Mouse (Mus musculus) liver, postnatal 0 days (tissue): ENCODE measurements around the gene Dscaml1. TPM values are rescaled to one million over a fixed set of nuclear protein-coding genes. Genes with fewer than 3 reads are reported as not detected.

ENCODE experiments used
- ATAC-seq: fragments of 200-750 bp; cut with Nextera tagmentation; 2 replicates; pipeline ENCODE4 v1.8.0; 2017; ENCODE audit warnings: mild to moderate bottlenecking, moderate library complexity
- DNase-seq: peaks from one replicate; pipeline ENCODE4 v3.0.0-alpha.2; 2016
- H3K27ac ChIP-seq: fragments of 300-500 bp; sonication (generic); 2 replicates; pipeline ENCODE4 v1.5.1; 2014; ENCODE audit warnings: antibody characterized with exemption, moderate library complexity, mild to moderate bottlenecking, low read depth
- H3K27me3 ChIP-seq: fragments of 300-500 bp; sonication (generic); 2 replicates; pipeline ENCODE4 v1.6.1; 2014; ENCODE audit warnings: low read length, control low read depth, mixed read lengths; ENCODE audit not compliant: insufficient read depth
- H3K36me3 ChIP-seq: fragments of 300-500 bp; sonication (generic); replicated peaks from 2 replicates; pipeline ENCODE4 v1.6.1; 2014; ENCODE audit warnings: mild to moderate bottlenecking, control low read depth, low read length, moderate library complexity, mixed read lengths; ENCODE audit not compliant: insufficient read depth
- H3K4me1 ChIP-seq: fragments of 300-500 bp; sonication (generic); 2 replicates; pipeline ENCODE4 v1.6.1; 2014; ENCODE audit warnings: antibody characterized with exemption, mild to moderate bottlenecking, control low read depth; ENCODE audit not compliant: insufficient read depth
- H3K4me2 ChIP-seq: fragments of 300-500 bp; sonication (generic); 2 replicates; pipeline ENCODE4 v1.6.1; 2014; ENCODE audit warnings: low read depth, mild to moderate bottlenecking, low read length, moderate library complexity, mixed read lengths
- H3K4me3 ChIP-seq: fragments of 300-500 bp; sonication (generic); 2 replicates; pipeline ENCODE4 v1.5.1; 2014; ENCODE audit warnings: low read depth, low read length
- H3K9ac ChIP-seq: fragments of 300-500 bp; sonication (generic); replicated peaks from 2 replicates; pipeline ENCODE4 v1.6.1; 2014; ENCODE audit warnings: mild to moderate bottlenecking, moderate library complexity
- H3K9me3 ChIP-seq: fragments of 300-500 bp; sonication (generic); 2 replicates; pipeline ENCODE4 v1.6.1; 2016; ENCODE audit warnings: mild to moderate bottlenecking, control low read depth, low read length, mixed read lengths
- CTCF ChIP-seq: sonication (generic); IDR thresholded peaks from 2 replicates; pipeline ENCODE4 v1.5.1; 2016; ENCODE audit warnings: antibody characterized with exemption, low read depth
- EP300 ChIP-seq: IDR thresholded peaks from 2 replicates; pipeline ENCODE4 v1.6.1; 2016; ENCODE audit warnings: antibody characterized with exemption, low read depth, mild to moderate bottlenecking
- WGBS: fragments of 180-500 bp; shearing (Covaris S2); extraction: QIAGEN DNeasy Blood & Tissue Kit; methylation state at CpG from one replicate; pipeline ENCODE4 v1.1.7; 2014; ENCODE audit not compliant: insufficient replicate concordance; 5-methylcytosine and 5-hydroxymethylcytosine counted together
- polyA plus RNA-seq: library from polyadenylated mRNA; unstranded; fragments of >200 nt; fragmentation: Nextera tagmentation; extraction: Ambion mirVana; gene quantifications from 2 replicates; pipeline ENCODE4 v1.2.1, GENCODE M21; 2015

Dscaml1 gene
- polyA plus RNA-seq, 1 experiment from 2014 or later = not detected

DNA sequence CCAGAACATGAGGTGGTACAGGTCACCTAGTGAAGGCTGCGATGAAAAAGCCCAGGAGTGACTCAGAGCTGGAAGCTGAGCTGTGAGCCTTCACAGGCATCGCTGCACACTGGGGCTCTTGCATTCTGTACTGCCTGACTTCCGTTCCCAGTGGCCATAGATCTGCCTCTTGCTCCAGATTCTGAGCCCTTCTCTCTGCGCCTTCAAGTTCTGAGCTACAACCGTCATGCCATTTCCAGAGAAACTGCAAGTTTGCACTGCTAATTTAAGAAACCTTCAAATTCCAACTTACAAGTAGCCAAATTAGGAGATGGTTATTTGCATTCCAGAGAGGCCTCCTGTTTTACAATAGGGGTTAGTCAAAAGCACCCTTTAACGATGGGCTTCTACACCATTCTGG lies 93.4 kb downstream of the Dscaml1 start:
- no peak overlapping the region for H3K9ac ChIP-seq
- no peaks in the 10 kb centered on the region for H3K4me1 ChIP-seq
- no peak for ATAC-seq
- 72% methylated on average over 6 of the region's 6 CpGs for WGBS
- no peak overlapping the region for H3K4me3 ChIP-seq
- H3K27ac ChIP-seq = no peak overlapping the region
- no peaks in the 10 kb centered on the region for H3K36me3 ChIP-seq
- no peaks in the 10 kb centered on the region for H3K27me3 ChIP-seq
- no peaks in the 10 kb centered on the region for H3K9me3 ChIP-seq
- no peak overlapping the region for H3K4me2 ChIP-seq
- TF ChIP-seq EP300 = no peak
- TF ChIP-seq CTCF = no peak
- DNase-seq = no peak

DNA sequence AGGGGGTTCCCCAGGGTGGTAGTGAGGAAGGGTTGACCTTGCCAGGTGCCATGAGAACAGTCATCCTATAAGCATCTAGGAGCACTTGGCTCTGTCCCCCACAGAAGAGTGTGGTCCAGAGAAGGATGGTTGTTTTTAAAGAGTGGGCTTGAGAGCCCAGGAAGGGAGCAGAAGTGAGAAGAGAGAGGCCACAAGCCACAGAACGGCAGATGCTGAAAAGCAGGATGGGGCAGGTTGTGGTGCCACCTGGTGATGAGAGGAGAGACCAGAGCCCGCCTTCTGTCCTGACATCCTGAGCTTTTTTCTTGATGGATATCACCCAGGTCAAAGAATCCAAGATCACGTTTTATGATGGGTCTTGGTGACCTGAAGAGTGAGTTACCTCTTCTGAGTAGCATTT lies 96.4 kb downstream of the Dscaml1 start:
- Histone ChIP-seq H3K4me3 (no peak overlapping the region), H3K27ac (no peak overlapping the region), H3K9ac (no peak overlapping the region), H3K27me3 (no peaks in the 10 kb centered on the region), H3K4me1 (no peaks in the 10 kb centered on the region), H3K9me3 (no peaks in the 10 kb centered on the region), H3K36me3 (no peaks in the 10 kb centered on the region), H3K4me2 (no peak overlapping the region)
- no peak for DNase-seq
- peak; percentile 12; the same call in 1 of the 2 replicates for TF ChIP-seq CTCF
- TF ChIP-seq EP300 = no peak
- no peak for ATAC-seq
- WGBS = 58% methylated on average over 3 of the region's 3 CpGs

DNA sequence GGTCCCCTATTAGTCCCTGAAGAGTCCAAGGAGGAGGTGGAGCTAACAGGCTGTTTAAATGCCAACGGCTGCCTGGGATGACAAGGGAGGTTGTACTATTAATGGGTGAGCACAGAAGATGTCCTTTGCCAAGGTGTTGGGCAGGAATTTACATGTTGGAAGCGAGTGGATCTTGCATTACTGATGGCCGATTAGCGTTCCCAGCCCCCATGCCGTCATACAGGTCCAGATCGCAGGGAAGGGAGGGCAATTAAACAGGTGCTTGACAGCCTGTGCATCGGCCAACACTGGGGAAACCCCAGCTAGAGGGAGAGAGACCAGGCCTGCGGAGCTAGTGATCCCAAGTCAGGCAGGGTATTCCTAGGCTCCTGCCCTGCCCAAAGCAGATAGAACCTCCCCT lies 98.1 kb downstream of the Dscaml1 start:
- Histone ChIP-seq H3K27ac (no peak overlapping the region), H3K4me1 (no peaks in the 10 kb centered on the region), H3K36me3 (no peaks in the 10 kb centered on the region), H3K4me3 (no peak overlapping the region), H3K4me2 (no peak overlapping the region), H3K9ac (no peak overlapping the region), H3K27me3 (no peaks in the 10 kb centered on the region), H3K9me3 (no peaks in the 10 kb centered on the region)
- TF ChIP-seq CTCF = no peak
- TF ChIP-seq EP300 = no peak
- 74% methylated on average over 8 of the region's 8 CpGs for WGBS
- ATAC-seq (no peak), DNase-seq (no peak)

DNA sequence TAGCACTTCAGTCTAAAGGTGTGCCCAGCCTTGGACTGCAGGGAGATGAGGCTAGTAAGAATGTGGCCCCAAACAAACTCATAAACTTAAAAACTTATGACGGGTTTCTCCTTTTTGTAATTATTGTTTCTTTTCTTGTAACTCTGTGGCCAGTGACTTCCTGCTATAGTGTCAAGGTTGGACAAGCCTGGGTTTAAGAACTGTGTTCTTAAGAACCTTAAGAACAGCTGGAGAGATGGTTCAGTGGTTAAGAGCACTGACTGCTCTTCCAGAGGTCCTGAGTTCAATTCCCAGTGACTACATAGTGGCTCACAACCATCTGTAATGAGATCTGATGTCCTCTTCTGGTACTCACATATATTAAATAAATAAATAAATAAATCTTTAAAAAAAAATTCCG lies 106.8 kb downstream of the Dscaml1 start:
- Histone ChIP-seq H3K9ac (no peak overlapping the region), H3K4me2 (no peak overlapping the region), H3K9me3 (no peaks in the 10 kb centered on the region), H3K4me1 (no peaks in the 10 kb centered on the region), H3K4me3 (no peak overlapping the region), H3K36me3 (no peaks in the 10 kb centered on the region), H3K27ac (no peak overlapping the region), H3K27me3 (no peaks in the 10 kb centered on the region)
- ATAC-seq (no peak), DNase-seq (no peak)
- no peak for TF ChIP-seq EP300
- no peak for TF ChIP-seq CTCF
- WGBS = 55% methylated on average over 2 of the region's 2 CpGs

- DNase-seq = no peak
- WGBS = 76% methylated on average over 8 of the region's 8 CpGs
- ATAC-seq = no peak
- Histone ChIP-seq H3K4me2 (no peak overlapping the region), H3K9ac (no peak overlapping the region), H3K27me3 (no peaks in the 10 kb centered on the region), H3K36me3 (no peaks in the 10 kb centered on the region), H3K4me3 (no peak overlapping the region), H3K27ac (no peak overlapping the region), H3K9me3 (no peaks in the 10 kb centered on the region), H3K4me1 (no peaks in the 10 kb centered on the region)
- TF ChIP-seq EP300 (no peak), CTCF (no peak)
These were observed 108.1 kb downstream of the Dscaml1 start for GRCm38 (mm10) chr9:45534472-45534988.

DNA sequence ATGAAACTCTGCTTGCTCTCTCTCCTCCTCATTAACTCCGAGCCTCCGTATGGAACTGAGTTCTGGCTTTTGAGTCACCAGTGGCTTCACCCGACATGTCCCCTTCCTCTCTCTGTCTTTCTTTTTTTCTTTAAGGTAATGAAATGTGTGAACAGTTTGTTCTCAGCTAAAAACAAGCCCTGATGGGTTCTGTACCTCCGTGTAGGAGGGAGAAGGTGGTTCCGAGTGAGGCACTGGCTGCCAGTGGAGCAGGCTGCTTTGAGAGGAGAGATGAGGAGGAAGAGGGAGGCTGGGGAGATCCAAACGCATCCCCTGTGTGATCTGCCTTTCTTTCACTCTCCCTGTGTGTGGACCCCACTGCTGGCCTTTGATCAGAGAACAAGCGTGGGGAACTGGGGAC lies 111.2 kb downstream of the Dscaml1 start:
- Histone ChIP-seq H3K4me3 (no peak overlapping the region), H3K9me3 (no peaks in the 10 kb centered on the region), H3K36me3 (no peaks in the 10 kb centered on the region), H3K27me3 (no peaks in the 10 kb centered on the region), H3K27ac (no peak overlapping the region), H3K4me1 (no peaks in the 10 kb centered on the region), H3K4me2 (no peak overlapping the region), H3K9ac (no peak overlapping the region)
- DNase-seq (no peak), ATAC-seq (no peak)
- TF ChIP-seq EP300 (no peak), CTCF (no peak)
- 63% methylated on average over 7 of the region's 7 CpGs for WGBS
